Mouse (Mus musculus): ENCODE results near the gene Gdf3. TPM values are rescaled to one million over a fixed set of nuclear protein-coding genes. Genes with fewer than 3 reads are reported as not detected.
"Not testable (repeated sequence)": the region's sequence is repeated elsewhere in the genome, so short reads cannot be mapped to it uniquely, and the experiment has no call there.

Gene Gdf3
- total RNA-seq (2021), result not detected in 2 replicates
- long read RNA-seq, partial matches to known transcripts, result 0 of 1 reads
- long read RNA-seq, other reads (novel, unspliced or antisense), result 0 of 1 reads

DNA sequence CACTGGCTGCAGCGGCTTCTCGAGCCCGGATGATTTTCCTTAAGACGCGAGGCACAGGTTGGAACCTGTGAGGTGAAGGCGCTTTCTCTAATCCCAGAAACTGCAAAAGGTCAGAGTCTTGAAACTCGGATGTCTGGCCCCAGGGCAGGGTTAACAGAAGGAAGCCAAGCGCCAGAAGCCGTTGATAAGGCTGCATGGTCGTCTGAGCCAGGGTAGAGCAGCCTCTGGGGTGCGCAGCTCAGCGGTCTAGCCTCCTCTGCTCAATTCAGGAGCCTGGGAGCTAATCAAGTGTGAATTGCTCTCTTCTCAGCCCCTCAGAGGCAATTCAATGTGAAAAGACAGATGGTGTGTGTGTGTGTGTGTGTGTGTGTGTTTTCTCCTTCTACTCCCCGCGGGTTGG is at the start of gene Gdf3:
Gene Gdf3, minus strand, starts transcription at position 317 of the 400 bp plus-strand sequence.
- DNase-seq, result no peak

- no peak for DNase-seq
Measured at GRCm38 (mm10) chr6:122659567-122659966, 49.7 kb upstream of the Gdf3 start.

GRCm38 (mm10) chr6:122657630-122658029 is 47.7 kb upstream of the Gdf3 start:
- no peak for DNase-seq

GRCm38 (mm10) chr6:122654301-122654700 is 44.4 kb upstream of the Gdf3 start:
- no peak for DNase-seq

DNA sequence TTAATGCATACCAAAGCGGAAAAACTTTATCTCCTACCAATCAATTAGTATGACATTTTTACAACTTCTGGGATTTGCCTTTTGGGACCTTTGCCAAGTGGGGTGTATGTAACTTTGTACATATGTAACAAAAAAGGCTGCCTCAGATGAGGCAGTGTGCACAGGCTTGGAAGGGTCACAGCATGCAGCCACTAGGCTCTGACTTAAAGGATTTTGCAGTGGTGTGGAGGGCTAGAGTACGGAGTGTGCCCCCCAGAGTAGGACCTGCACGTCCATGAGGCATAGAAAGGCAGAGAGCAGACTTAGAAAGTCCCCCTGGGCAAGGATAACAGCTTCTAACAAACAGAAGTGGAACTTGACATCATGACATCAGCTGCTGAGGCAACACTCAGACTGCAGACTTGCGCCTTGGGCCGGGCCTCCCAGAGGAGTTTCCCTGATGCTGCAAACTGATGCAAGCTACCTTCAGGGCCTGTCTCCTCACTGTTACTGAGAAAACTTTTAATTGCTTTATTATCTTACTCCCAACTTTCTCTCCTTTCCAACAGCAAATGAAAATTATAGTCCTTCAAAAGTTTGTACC is 40.6 kb upstream of the Gdf3 start:
- no peak for DNase-seq

DNA sequence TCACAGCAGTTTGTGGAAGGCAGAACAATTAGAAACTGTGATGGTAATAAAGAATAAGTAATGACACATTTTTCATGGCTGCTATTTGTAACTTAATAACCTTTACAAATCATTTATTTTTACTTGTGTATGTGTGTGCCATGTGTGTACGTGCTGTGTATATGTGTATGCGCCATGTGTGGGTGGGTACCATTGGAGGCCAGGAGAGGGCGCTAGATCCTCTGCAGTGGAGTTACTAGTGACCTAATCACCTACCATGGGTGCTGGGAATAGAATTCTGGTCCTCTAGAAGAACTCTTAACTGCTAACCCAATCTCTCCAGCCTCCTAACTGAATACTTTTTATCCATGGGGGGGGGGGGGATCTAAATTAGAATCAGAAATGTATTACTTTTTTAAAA is 40.0 kb upstream of the Gdf3 start:
- no peak for DNase-seq

GRCm38 (mm10) chr6:122644196-122644595 is 34.3 kb upstream of the Gdf3 start:
- DNase-seq, result not testable (repeated sequence)

DNA sequence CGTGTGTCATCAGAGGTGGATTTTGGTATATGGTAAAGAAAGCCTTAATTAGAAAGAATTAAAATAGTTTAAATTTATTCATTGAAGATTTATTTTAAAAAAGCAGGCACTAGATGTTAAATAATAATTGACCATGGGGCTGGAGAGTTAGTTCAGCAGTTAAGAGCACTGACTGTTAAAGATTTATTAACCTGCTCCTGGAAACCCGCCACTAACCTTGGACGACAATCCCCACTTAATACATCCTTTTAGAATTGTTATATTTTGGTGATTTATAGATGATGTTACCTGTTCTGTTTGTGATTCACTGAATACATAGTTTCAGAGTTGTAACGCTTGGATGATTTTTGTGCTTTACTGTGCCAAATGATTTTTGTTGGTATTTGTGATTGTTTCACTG is 27.7 kb upstream of the Gdf3 start:
- not testable (repeated sequence) for DNase-seq

DNA sequence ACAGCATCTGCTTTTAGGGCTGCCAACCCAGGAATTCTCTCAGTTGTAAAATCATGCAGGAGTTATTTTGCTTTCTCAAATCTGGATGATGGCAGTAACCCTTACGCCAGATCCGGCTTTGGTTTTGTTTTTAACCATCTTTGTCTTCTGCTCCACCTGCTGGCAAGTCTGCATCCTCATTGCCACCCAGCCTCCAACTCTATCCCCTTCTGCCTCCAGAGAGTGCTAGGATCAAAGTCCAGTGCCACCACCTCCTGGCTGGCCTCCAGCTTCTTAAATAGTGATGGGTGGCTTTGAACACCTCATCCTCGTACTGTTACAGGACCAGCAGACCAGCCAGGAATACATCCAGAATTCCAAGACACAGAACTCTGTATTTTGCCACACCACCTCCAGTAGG is 26.8 kb upstream of the Gdf3 start:
- DNase-seq, result no peak

- DNase-seq, result no peak
Measured at GRCm38 (mm10) chr6:122635315-122635714, 25.4 kb upstream of the Gdf3 start.

DNA sequence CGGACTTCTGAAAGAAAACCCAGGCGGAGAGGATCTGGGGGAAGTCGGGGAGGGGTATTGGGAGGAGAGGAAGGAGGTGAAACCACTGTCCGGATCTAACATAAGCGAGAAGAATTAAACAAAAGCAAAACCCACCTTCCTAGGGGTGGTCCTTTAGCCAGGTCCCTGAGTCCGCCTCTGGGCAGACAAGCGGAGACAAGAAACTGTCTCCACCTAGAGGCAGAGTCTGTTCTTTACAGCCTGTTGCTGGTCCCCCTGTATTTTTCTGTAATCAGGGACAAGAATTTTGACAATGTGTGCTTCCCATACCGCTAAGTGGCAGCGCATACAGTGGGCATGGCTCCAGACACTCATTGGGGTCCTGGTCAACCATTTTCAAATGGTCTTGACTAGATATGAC is 23.5 kb upstream of the Gdf3 start:
- no peak for DNase-seq

GRCm38 (mm10) chr6:122627469-122628108 is 17.7 kb upstream of the Gdf3 start:
- no peak for DNase-seq

GRCm38 (mm10) chr6:122626110-122626509 is 16.2 kb upstream of the Gdf3 start, which contains the start of gene Dppa3:
TSS of gene Dppa3 (plus strand) at chr6:122626410.
- no peak for DNase-seq

- no peak for DNase-seq
Measured at GRCm38 (mm10) chr6:122625156-122625555, 15.3 kb upstream of the Gdf3 start.

DNA sequence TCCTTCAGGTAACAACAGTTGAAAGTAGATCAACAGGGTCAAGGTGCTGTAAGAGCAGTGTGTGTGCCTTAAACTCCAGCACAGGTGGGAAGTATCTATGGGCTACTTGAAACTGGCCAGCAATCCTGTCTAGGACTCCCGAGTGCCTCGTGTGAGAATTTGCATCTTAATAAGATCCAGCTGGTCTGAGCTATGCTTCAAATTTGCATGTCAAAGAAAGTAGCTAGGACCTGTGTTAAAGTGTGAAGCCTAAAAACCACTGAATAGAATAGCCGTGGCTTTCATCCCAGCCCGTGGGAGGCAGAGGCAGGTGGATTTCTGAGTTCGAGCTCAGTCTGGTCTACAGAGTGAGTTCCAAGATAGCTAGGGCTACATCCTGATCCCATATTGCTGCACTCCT is 14.6 kb upstream of the Gdf3 start:
- no peak for DNase-seq

- no peak for DNase-seq
Measured at GRCm38 (mm10) chr6:122621066-122621465, 11.2 kb upstream of the Gdf3 start.

GRCm38 (mm10) chr6:122616022-122616421 is 6.1 kb upstream of the Gdf3 start:
- no peak for DNase-seq

DNA sequence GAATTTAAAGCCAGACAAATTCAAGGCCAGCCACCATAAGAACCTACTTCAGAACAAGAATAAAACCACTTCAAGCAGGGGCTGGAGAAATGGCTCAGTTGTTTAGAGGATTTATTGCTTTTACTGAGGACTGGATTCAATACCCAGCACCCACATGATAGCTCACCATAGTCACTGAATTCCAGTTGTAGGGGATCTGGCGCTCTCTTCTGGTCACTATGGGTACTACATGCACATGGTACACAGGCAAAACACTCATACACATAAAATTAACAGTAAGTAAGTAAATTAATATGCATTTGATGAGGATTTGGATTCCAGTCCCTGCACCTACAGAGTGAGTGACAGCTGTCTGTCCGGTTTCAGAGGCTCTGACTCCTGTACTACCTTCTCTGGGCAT is 4.2 kb upstream of the Gdf3 start:
- DNase-seq, result no peak

GRCm38 (mm10) chr6:122612426-122612825 is 2.5 kb upstream of the Gdf3 start:
- DNase-seq, result no peak

DNA sequence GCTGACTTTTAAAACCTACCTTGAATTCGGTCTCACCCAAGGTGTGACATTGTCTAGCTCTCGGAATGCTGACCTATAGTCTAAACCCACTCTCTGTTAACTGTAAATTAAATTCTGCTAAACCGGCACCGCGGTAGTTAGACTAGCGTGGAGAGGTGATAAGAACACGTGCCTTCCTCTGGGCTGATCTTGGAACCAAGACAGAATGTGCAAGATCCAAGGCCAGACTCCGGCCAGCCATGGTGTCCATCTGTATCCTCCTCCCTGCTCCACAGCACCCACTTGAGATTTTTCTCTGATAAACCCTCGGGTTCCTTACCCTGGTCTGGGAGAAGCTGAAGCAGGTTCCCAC is 534 bp downstream of the Gdf3 start:
- DNase-seq, result no peak

GRCm38 (mm10) chr6:122608434-122609376 is 1.2 kb downstream of the Gdf3 start:
- DNase-seq, result no peak

DNA sequence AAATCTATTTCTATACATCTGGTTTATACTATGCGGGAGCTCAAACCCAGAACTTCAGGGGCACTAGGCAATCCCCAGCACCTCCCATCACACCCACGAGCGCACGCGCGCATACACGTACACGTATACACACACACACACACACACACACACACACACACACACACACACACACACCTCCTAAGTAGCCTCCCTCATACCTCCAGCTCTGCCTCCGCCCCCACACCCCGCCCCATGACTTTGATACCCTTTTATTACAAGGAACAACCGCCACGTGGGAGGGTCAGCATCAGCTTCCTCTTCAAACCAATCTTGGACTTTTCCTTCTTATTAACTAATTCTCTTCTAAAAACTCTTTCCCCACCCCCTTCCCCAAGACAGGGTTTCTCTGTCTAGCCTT is 2.2 kb downstream of the Gdf3 start:
- DNase-seq, result no peak

DNA sequence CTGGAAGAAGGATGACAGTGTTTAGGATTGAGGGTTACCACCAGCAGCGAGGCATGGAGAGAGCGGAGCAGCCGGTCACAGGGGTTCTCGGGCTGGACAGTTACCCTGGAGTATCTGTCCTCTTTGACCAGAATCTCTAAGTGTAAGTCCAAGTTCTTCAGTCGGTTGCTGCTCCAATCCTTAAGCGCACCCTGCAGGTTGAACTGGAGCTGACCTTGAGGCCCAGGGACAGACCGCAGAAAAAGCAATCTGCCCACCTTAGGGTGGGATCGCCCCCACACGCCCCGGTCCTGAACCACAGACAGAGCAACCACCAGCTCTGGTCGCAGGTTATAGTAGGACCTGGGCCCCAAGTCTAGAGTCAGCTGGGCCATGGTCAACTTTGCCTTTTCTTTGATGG is 3.2 kb downstream of the Gdf3 start:
- no peak for DNase-seq

All from adrenal gland, postnatal 25 days (tissue).